14 mouse cellular contexts compared by ENCODE assay signal in the genomic region with DNA sequence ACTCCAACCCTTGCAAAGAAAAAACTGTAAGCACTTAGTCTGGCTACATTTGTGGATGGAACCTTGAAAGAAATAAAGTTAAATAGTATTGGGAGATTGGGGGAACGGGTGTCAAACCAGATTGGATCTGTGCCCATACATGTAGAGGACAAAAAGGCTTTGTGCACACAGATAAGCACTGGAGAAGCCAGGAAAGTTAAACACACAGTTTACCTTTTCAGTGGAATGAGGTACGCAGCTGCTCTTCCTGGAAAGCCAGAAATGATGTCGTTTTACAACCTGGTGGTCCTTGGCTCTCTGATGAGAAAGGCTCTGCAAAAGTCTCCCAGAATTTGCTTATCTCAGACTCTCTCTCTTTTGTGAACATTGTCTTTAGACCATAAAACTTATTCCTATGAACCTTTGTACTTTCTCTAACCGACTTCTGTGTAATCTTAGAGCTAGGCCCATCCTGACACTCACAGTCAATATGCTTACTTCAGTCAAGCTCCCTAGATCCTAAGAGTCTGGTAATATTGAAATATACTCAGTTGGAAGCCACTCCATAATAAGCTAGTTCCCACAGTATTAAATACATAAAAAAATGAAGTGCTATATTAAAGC.
"Had no signal": no experiment of that assay in that cellular context is flagged by ENCODE, and none has a peak within 500 bp of the region (broad histone marks: within the 10 kb centered on the region; RNA-seq: fewer than 3 reads in every experiment).

No protein-coding gene starts in this region.

- H3K4me3 ChIP-seq: megakaryocyte, embryonic 14.5 days; midbrain, embryonic 13.5 days; midbrain, embryonic 15.5 days; neural tube, embryonic 12.5 days had no signal

- H3K9ac ChIP-seq: lung, embryonic 14.5 days; midbrain, embryonic 13.5 days; midbrain, embryonic 15.5 days; neural tube, embryonic 12.5 days had no signal

- ATAC-seq: midbrain, embryonic 13.5 days; midbrain, embryonic 15.5 days had no signal

- H3K27ac ChIP-seq: macrophage; midbrain, embryonic 13.5 days; midbrain, embryonic 15.5 days; neural tube, embryonic 12.5 days had no signal

- H3K36me3 ChIP-seq: midbrain, embryonic 13.5 days; midbrain, embryonic 15.5 days; neural tube, embryonic 12.5 days had no signal

- DNase-seq: lung, adult 18-20 months; lung, embryonic 14.5 days; lung, postnatal 10 days; right cerebral cortex, postnatal 14 days; spleen, adult 18-20 months; thymus, adult 18-20 months; thymus, postnatal 14 days; thymus, postnatal 36 days had no signal

- H3K4me2 ChIP-seq: lung, embryonic 14.5 days; midbrain, embryonic 11.5 days; midbrain, embryonic 13.5 days; midbrain, embryonic 15.5 days; neural tube, embryonic 12.5 days had no signal

- H3K4me1 ChIP-seq: midbrain, embryonic 13.5 days; midbrain, embryonic 15.5 days; neural tube, embryonic 12.5 days had no signal

- H3K27me3 ChIP-seq: megakaryocyte, embryonic 14.5 days; midbrain, embryonic 13.5 days; midbrain, embryonic 15.5 days; neural tube, embryonic 12.5 days had no signal

- H3K9me3 ChIP-seq: megakaryocyte, embryonic 14.5 days; midbrain, embryonic 13.5 days; midbrain, embryonic 15.5 days; neural tube, embryonic 12.5 days had no signal
